Mouse (Mus musculus): ENCODE results near the gene Nsun2.
"Not testable (repeated sequence)": the region's sequence is repeated elsewhere in the genome, so short reads cannot be mapped to it uniquely, and the experiment has no call there.

The Nsun2 gene

DNA sequence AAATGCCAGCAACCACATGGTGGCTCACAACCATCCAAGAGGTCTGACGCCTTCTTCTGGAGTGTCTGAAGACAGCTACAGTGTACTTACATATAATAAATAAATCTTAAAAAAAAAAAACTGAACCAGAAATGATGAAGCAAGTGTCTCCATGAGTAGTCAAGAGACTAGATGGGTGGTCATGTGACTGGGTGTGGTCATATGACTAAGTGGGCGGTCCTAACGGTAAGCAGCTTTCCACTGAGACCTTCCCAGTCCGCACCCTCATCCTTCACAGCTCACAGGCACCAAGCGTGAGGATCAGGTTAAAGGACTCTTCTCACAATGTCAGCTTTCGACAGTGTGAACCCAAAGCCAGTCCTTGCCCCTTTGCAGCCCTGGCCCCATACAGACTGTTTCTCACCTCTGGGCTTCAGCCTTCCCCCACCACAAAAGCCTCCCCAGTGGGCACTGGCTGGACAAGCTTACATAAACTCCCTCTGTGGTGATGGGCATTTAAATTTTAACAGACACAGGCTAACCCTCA is 22.5 kb downstream of the Nsun2 start:
- DNase-seq = no peak

DNA sequence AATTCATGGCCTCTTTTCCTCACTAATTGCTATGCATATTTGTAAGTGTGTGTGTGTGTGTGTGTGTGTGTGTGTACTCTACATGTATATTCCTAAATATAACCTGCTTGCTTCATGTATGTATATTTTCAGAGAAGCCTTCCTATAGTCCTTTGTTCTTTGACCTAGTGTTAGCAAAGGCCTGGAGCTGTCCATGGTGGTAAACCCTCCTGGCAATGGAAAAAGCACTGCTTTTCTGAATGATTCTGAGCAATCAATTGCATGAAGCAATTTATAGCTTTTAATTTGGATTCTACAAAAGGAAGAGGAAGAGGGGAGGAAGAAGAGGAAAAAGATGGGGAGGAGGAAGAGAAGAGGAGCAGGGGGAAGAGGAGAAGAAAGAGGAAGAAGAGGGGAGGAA is 23.2 kb downstream of the Nsun2 start:
- no peak for DNase-seq

- no peak for DNase-seq
Observed at GRCm38 (mm10) chr13:69558098-69558660, 24.6 kb downstream of the Nsun2 start.

DNA sequence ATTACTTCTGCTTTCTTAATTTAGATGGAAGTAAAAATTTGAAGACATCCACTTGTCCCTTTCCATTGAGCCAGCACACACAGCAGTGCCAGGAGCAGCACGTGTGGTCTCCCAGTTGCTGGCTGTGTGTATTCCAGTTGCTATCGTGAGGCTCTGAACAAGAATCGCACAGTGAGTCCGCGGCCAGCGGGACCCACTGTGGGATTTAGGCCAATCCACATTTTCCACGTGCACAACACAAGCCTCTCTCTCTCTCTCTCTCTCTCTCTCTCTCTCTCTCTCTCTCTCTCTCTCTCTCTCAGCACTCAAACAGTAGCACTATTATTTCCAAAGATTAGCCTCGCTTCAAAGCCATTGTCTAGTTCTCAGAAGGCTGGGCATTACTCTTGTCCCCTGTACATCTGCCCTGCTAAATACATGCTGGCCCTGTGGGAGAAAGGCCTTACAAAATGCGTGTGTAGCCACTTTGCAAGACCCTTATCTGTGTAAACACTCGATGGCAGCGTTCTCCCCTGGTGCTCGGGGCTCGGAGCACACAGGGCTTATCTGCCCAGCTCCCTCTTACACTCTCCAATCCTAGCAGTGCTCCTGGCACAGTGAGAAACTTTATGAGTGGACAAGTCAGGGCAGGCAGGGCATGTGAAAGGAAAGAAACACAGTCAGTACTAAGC is 25.9 kb downstream of the Nsun2 start:
- no peak for DNase-seq

DNA sequence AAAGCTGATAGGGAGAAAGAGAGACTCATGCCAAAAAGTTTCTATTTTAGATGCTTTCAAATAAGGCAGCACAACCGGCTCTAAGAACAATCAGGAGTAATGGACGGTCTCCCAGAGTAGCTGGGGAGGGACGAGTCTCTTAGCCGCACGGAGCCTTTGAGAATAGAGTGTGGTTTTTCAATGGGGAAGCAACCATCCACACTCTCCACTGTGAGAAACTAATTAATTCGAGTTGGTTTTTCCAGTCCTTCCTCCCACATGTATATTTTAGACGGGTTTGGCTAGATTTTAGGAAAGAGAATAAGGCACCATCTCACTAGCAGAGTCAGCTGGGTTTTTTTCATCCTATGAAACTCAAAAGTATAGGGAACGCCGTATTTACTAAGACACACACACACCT is 28.5 kb downstream of the Nsun2 start:
- DNase-seq = no peak

- DNase-seq = no peak
Observed at GRCm38 (mm10) chr13:69562654-69563574, 29.4 kb downstream of the Nsun2 start.

DNA sequence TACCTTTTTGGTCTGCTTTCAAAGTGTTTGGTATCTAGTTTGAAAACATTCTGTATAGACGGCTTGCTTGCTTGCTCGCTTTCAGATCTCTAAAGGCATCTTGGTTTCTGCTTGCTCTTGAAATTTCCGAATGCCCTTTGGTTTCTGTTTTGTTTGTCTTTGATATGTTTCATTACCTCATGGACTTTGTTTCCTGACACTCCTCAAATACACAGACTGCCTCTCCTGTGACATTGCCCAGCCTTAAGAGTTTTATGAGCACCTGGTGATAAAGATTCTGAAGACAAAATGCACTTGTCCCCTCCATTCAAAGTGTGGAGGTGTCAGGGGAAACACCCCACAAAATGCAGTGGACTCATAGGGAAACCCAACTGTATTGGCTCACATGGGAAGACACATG is 30.4 kb downstream of the Nsun2 start:
- no peak for DNase-seq

- DNase-seq = no peak
Observed at GRCm38 (mm10) chr13:69564573-69564972, 31.0 kb downstream of the Nsun2 start.

GRCm38 (mm10) chr13:69565401-69565800 is 31.9 kb downstream of the Nsun2 start:
- DNase-seq = not testable (repeated sequence)

DNA sequence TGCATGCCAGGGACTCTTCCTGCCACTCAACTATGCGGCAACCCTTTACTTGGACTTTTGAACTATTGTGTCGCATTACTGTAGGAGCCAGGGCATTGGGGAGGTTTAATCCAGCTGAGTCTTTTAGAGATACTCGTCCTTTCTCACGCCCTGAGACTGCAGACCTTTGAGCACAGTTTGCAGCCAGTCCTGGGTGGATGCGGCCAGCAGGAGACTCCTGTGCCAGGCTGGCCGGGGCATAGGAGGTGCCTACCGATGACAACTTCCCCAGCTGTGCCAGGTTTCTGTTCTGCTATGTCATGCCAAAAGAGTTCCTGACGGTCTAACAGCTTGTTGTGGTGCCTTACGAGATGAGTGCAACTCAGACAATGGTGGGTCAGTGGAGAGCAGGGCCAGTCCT is 35.7 kb downstream of the Nsun2 start:
- DNase-seq = no peak

DNA sequence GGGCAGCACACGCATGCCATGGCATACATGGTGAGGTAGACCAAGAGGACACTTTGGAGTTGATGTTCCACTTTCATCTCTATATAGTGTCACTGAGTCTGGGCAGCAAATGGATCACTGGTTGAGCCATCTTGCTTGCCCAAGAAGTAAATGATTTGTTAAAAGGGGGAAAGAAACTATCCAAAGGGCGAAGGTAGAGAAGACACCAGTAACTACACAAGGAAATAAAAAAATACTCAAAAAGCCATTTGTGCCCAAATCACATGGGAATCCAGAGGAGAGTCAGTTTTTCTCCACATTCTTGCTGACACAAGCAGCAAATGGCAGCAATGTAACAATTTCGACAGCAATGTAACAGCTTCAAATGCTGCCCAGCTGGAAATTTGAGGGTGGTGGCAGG is 39.0 kb downstream of the Nsun2 start:
- no peak for DNase-seq

- DNase-seq = peak; percentile 16
Observed at GRCm38 (mm10) chr13:69576676-69577075, 43.1 kb downstream of the Nsun2 start.

DNA sequence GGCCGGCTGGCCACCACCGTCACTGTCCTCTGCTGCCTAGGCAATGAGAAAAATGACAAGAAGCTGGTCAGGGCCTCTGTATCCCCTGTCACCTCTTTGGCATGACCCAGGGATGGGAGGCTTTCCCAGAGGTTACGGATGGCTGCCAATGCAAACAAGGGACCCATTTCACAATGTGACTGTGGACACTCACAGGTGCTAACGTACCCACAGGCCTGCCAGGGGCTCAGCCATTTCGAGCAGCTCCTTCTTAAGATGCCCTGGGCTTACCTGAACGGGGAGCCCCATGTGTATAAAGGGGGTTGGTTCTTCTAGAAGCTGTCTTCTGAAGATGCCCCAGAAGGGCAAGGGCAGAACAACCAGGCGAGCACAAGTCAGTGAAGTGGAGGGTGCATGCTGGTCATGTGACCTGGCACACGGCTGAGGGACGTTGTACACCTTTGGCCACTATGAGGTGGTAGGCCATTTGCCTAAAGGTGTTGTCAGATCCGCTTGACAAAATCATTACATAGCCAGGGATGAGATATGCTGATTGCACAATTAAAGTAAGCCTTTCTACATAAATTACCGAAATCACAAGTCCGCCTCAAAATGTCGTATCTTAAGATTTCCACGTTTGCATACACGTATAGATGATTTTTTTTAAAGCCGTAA is 43.8 kb downstream of the Nsun2 start:
- DNase-seq = no peak

GRCm38 (mm10) chr13:69582411-69582810 is 48.9 kb downstream of the Nsun2 start:
- DNase-seq = no peak

GRCm38 (mm10) chr13:69583591-69583990 is 50.0 kb downstream of the Nsun2 start:
- no peak for DNase-seq

- no peak for DNase-seq
Observed at GRCm38 (mm10) chr13:69585828-69586227, 52.3 kb downstream of the Nsun2 start.

GRCm38 (mm10) chr13:69586337-69586736 is 52.8 kb downstream of the Nsun2 start:
- no peak for DNase-seq

- DNase-seq = no peak
Observed at GRCm38 (mm10) chr13:69587849-69588248, 54.3 kb downstream of the Nsun2 start.

GRCm38 (mm10) chr13:69588263-69588662 is 54.7 kb downstream of the Nsun2 start:
- no peak for DNase-seq

DNA sequence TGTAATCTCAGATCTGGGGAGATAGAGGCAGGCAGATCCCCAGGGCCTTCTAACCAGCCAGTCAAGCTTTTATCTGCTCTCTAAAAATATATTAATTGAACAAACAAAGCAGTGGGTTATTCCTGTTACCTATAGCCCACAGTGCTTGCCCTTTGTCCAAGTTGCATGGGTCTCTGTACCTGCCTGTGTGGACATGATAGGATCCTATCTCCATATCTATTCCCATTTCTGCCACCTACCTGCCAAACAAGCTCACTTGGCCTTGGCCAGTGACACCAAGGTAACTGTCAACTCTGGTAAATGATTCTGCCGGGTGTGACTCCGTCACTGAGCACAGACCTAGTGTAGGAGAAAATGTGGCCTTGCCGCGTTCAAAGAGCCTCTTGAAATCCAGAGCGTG is 57.8 kb downstream of the Nsun2 start:
- no peak for DNase-seq

GRCm38 (mm10) chr13:69592226-69592625 is 58.7 kb downstream of the Nsun2 start:
- DNase-seq = no peak

GRCm38 (mm10) chr13:69593453-69593852 is 59.9 kb downstream of the Nsun2 start:
- DNase-seq = no peak

All from lung, postnatal 14 days (tissue).